Mouse (Mus musculus) testis, adult 2 months (tissue): ENCODE measurements around the gene Kif3a.

ENCODE experiments used
- CTCF ChIP-seq: fragments of 200-500 bp; IDR thresholded peaks from 2 replicates; pipeline ENCODE4 v1.5.1; 2012; ENCODE audit warnings: low read depth, mild to moderate bottlenecking, inconsistent platforms, low read length, moderate library complexity; ENCODE audit not compliant: control insufficient read depth, insufficient read depth, insufficient replicate concordance
- POLR2A ChIP-seq: fragments of 200-500 bp; IDR thresholded peaks from 2 replicates; pipeline ENCODE4 v1.6.1; 2012; ENCODE audit warnings: low read depth, mild to moderate bottlenecking, inconsistent platforms, low read length, moderate library complexity; ENCODE audit not compliant: control insufficient read depth

GRCm38 (mm10) chr11:53622440-53622806 lies 55.2 kb downstream of the Kif3a start:
- no peak for TF ChIP-seq POLR2A
- TF ChIP-seq CTCF, result no peak
